Mouse (Mus musculus) limb, embryonic 11.5 days (tissue): ENCODE measurements around the gene Nfkbil1. TPM values are rescaled to one million over a fixed set of nuclear protein-coding genes. Genes with fewer than 3 reads are reported as not detected.

Experiments
- ATAC-seq: fragments of 200-750 bp; cut with Nextera tagmentation; 2 replicates; pipeline ENCODE4 v1.8.0; 2017; ENCODE audit warnings: low read depth; ENCODE audit not compliant: insufficient number of reproducible peaks, low FRiP score, low TSS enrichment
- DNase-seq: peaks from one replicate; pipeline ENCODE4 v3.0.0-alpha.2; 2015; ENCODE audit warnings: low spot score
- H3K27ac ChIP-seq: fragments of 300-500 bp; sonication (generic); replicated peaks from 2 replicates; pipeline ENCODE4 v1.5.1; 2014; ENCODE audit warnings: low read depth, mild to moderate bottlenecking, low read length
- H3K27me3 ChIP-seq: fragments of 300-500 bp; sonication (generic); 2 replicates; pipeline ENCODE4 v1.6.1; 2014; ENCODE audit warnings: mild to moderate bottlenecking, low read length, mixed read lengths; ENCODE audit not compliant: control insufficient read depth, insufficient read depth
- H3K36me3 ChIP-seq: fragments of 300-500 bp; sonication (generic); 2 replicates; pipeline ENCODE4 v1.6.1; 2014; ENCODE audit warnings: mild to moderate bottlenecking, low read length, moderate library complexity, mixed read lengths; ENCODE audit not compliant: control insufficient read depth, insufficient read depth
- H3K4me1 ChIP-seq: fragments of 300-500 bp; sonication (generic); 2 replicates; pipeline ENCODE4 v1.6.1; 2014; ENCODE audit warnings: low read length, mixed read lengths; ENCODE audit not compliant: control insufficient read depth, insufficient read depth
- H3K4me2 ChIP-seq: fragments of 300-500 bp; sonication (generic); 2 replicates; pipeline ENCODE4 v1.6.1; 2014; ENCODE audit warnings: low read depth, mild to moderate bottlenecking, moderate library complexity; ENCODE audit not compliant: severe bottlenecking
- H3K4me3 ChIP-seq: fragments of 300-500 bp; sonication (generic); 2 replicates; pipeline ENCODE4 v1.5.1; 2014; ENCODE audit warnings: low read depth, low read length
- H3K9ac ChIP-seq: fragments of 300-500 bp; sonication (generic); 2 replicates; pipeline ENCODE4 v1.6.1; 2014; ENCODE audit warnings: mild to moderate bottlenecking, low read length
- H3K9me3 ChIP-seq: fragments of 300-500 bp; sonication (generic); 2 replicates; pipeline ENCODE4 v1.6.1; 2016; ENCODE audit warnings: low read length; ENCODE audit not compliant: control insufficient read depth
- WGBS: fragments of 180-500 bp; shearing (Covaris S2); extraction: QIAGEN DNeasy Blood & Tissue Kit; methylation state at CpG from one replicate; pipeline ENCODE4 v1.1.7; 2014; 5-methylcytosine and 5-hydroxymethylcytosine counted together
- polyA plus RNA-seq: library from polyadenylated mRNA; unstranded; fragments of >200 nt; fragmentation: Nextera tagmentation; extraction: Ambion mirVana; gene quantifications from 2 replicates; pipeline ENCODE4 v1.2.1, GENCODE M21; 2014

Gene Nfkbil1
- polyA plus RNA-seq, 1 experiment from 2014 or later = 4.0 TPM

DNA sequence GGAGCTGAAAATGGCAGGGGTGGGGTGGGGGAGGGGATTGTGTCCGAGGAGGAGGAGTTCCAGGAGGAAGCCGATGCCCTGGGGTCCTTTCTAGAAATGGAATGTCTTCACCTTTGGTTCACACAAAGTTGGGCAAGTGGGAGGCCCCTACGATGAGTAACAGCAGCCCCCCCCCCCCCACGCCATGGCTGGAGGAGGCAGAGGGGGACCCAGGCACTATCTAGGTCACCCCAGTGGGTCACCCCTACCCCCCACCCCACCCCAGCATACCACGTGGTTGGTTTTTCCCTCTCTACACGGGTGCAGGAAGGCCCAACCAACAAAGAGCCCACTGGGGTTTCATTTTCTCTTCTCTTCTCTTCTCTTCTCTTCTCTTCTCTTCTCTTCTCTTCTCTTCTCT lies 38.5 kb downstream of the Nfkbil1 start:
- DNase-seq = no peak
- no peaks in the 10 kb centered on the region for H3K9me3 ChIP-seq
- 33% methylated on average over 5 of the region's 6 CpGs for WGBS
- no peak overlapping the region for H3K9ac ChIP-seq
- H3K36me3 ChIP-seq = no peaks in the 10 kb centered on the region
- H3K27me3 ChIP-seq = peaks cover 38% of the 10 kb centered on the region
- no peak for ATAC-seq
- peaks cover 6% of the 10 kb centered on the region; the same call in 1 of the 2 replicates for H3K4me1 ChIP-seq
- no peak overlapping the region for H3K4me3 ChIP-seq
- no peak overlapping the region for H3K4me2 ChIP-seq
- no peak overlapping the region for H3K27ac ChIP-seq

DNA sequence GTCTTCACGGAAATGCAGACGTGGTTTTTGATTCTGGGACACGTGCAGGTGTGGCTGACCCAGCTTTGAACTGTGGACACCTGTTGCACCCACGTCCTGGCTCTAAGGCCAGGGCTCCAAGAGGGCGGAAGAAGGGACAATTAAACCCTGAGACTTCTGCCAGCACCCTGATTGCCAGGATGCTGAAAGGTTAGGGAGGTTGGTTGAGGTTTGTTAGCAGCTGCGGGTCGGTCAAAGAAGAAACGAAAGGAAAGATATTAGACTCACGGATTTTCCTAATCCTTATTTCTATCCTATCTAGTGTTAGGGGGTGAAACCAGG lies 39.3 kb downstream of the Nfkbil1 start:
- Histone ChIP-seq H3K27ac (no peak overlapping the region), H3K36me3 (no peaks in the 10 kb centered on the region), H3K27me3 (peaks cover 34% of the 10 kb centered on the region), H3K4me3 (peak overlapping the region; percentile 34), H3K4me2 (peak overlapping the region; percentile 67; the same call in 1 of the 2 replicates), H3K9ac (no peak overlapping the region), H3K9me3 (no peaks in the 10 kb centered on the region), H3K4me1 (peaks cover 6% of the 10 kb centered on the region; the same call in 1 of the 2 replicates)
- 33% methylated on average over 9 of the region's 9 CpGs for WGBS
- ATAC-seq (no peak), DNase-seq (no peak)

DNA sequence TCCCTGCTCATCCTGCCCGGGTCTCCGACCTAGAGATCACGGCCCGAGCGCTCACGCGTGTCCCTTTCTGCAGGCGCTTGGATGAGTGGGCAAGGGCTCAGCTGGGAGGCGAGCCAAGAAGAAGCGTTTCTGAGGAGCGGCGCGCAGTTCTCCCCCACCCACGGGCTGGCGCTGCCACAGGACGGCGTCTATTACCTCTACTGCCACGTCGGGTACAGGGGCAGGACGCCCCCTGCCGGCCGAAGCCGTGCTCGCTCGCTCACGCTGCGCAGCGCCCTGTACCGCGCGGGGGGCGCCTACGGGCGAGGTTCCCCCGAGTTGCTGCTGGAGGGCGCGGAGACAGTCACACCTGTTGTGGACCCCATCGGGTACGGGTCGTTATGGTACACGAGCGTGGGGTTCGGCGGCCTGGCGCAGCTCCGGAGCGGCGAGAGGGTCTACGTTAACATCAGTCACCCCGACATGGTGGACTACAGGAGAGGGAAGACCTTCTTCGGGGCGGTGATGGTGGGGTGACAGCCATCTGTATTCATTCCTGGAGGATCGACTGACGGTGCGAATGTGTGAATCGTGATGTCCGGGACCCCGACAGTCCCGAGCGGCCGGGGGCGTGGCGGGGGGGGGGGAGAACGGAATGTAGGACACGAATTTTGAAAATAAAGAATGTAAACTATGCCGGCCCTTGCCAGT lies 39.8 kb downstream of the Nfkbil1 start:
- WGBS = 2% methylated on average over 66 of the region's 66 CpGs
- ATAC-seq (peak; percentile 81), DNase-seq (peak; percentile 84)
- H3K36me3 ChIP-seq = no peaks in the 10 kb centered on the region
- H3K4me1 ChIP-seq = peaks cover 6% of the 10 kb centered on the region; the same call in 1 of the 2 replicates
- no peaks in the 10 kb centered on the region for H3K9me3 ChIP-seq
- peak overlapping the region; percentile 34 for H3K4me3 ChIP-seq
- peaks cover 33% of the 10 kb centered on the region for H3K27me3 ChIP-seq
- no peak overlapping the region for H3K27ac ChIP-seq
- H3K4me2 ChIP-seq = peak overlapping the region; percentile 67
- H3K9ac ChIP-seq = peak overlapping the region; percentile 47; the same call in 1 of the 2 replicates

DNA sequence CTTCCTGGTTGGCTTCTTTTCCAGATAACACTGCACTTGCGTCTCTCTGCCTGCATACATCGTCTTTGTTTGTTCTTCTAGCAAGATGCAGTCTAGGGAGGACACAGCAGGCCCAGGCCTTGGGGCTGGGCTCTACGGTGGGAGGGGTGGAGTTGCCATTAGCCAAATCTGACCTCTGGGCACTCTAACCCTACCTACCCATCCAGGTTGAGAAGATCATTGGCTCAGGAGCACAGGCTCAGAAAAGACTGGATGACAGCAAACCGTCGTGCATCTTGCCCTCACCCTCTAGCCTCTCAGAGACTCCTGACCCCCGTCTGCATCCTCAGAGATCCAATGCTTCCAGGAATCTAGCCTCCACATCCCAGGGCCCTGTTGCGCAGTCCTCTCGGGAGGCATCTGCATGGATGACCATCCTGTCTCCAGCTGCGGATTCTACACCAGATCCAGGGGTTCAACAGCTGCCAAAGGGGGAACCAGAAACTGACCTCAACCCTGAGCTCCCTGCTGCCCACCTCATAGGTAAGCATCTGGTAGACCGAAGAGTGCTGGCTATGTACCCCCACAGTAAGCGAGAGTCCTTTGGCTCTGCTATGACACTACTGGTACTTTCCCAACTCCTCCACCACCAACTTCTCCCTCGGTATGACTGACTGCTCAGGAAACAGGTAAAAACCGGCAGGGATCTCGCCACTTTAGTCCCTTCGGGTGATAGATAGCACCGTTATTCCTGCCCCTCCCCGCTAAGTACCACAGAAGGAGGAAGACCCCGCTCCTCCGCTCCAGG lies 40.6 kb downstream of the Nfkbil1 start:
- ATAC-seq (no peak), DNase-seq (no peak)
- peak overlapping the region; percentile 67 for H3K4me2 ChIP-seq
- no peaks in the 10 kb centered on the region for H3K36me3 ChIP-seq
- peak overlapping the region; percentile 47; the same call in 1 of the 2 replicates for H3K9ac ChIP-seq
- H3K4me3 ChIP-seq = peak overlapping the region; percentile 34
- H3K27me3 ChIP-seq = peaks cover 30% of the 10 kb centered on the region
- H3K4me1 ChIP-seq = peaks cover 6% of the 10 kb centered on the region; the same call in 1 of the 2 replicates
- H3K27ac ChIP-seq = no peak overlapping the region
- H3K9me3 ChIP-seq = no peaks in the 10 kb centered on the region
- 41% methylated on average over 19 of the region's 19 CpGs for WGBS

DNA sequence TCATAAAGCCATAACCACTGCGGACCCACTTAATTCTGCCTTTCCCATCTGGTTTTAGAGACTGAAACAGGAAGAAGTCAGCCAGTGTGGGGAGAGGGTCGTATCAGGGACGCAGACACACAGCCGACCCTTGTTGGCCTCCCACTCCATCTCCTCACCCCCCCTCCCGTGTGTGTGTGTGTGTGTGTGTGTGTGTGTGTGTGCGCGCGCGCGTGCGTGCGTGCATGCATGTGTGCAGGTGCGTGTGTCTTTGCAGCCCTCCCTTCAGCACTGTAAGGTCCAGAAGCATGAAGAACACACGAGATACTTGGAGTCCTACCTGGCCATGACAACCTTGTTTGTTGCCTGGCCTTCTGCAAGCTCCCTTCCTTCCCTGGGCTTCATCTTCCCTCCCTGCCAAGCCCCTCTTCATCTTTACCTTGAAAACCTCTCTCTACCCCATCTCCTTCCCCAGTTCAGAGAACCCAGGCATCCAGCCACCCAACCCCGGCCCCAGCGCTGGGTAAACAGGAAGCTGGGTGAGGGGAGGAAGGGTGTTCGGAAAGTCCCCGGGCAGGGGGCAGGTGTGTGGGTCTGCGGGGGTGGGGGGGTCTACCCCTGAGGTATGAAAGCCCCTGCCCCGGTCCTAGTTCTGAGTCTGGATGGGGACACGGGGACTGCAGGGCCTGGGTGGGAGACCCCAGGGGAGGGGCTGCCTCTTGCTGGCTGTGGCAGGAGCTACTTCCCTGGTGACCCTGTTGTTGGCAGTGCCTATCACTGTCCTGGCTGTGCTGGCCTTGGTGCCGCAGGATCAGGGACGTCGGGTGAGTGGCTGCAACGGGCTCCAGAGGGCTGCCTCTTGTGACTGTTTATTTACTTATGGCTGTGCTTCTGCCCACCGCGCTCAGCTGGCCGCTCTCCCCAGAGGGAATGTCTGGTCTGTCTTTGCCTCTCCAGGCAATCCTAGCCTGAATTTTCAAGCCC lies 41.4 kb downstream of the Nfkbil1 start, which contains the start of gene Ltb:
Gene Ltb (plus strand): TSS at position 559 of the 963 bp plus-strand sequence.
- Histone ChIP-seq H3K4me3 (peak within 1 kb of the TSS; percentile 34; the same call in 1 of the 2 replicates), H3K9me3 (no peaks in the 10 kb centered on the region), H3K9ac (no peak within 1 kb of the TSS), H3K27ac (no peak within 1 kb of the TSS), H3K4me1 (peaks cover 6% of the 10 kb centered on the region; the same call in 1 of the 2 replicates), H3K36me3 (no peaks in the 10 kb centered on the region), H3K4me2 (no peak within 1 kb of the TSS), H3K27me3 (peaks cover 30% of the 10 kb centered on the region)
- 63% methylated on average over 28 of the region's 28 CpGs for WGBS
- no peak for DNase-seq
- ATAC-seq = no peak

DNA sequence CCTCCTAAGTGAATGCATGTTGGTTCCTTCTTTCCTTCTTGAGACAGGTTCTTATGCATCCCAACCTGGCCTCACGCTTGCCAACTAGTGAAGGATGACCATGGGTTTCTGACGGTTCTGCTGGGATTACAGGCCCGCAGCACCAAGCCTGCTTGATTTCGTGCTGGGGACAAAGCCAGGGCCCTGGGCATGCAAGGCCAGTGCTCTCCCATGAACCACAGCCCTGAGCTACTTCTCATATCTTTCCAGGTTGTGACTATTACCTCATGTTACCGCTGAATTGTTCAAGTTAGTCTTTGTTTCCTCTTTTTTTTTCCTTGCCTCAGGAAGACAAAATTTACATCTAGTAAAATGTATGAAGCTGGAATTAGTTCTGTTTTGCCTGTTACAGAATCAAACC lies 42.7 kb downstream of the Nfkbil1 start:
- ATAC-seq (no peak), DNase-seq (no peak)
- Histone ChIP-seq H3K4me1 (peaks cover 4% of the 10 kb centered on the region; the same call in 1 of the 2 replicates), H3K9ac (no peak overlapping the region), H3K27ac (no peak overlapping the region), H3K4me2 (no peak overlapping the region), H3K27me3 (peaks cover 30% of the 10 kb centered on the region), H3K9me3 (no peaks in the 10 kb centered on the region), H3K36me3 (no peaks in the 10 kb centered on the region), H3K4me3 (no peak overlapping the region)
- 86% methylated on average over 5 of the region's 5 CpGs for WGBS

DNA sequence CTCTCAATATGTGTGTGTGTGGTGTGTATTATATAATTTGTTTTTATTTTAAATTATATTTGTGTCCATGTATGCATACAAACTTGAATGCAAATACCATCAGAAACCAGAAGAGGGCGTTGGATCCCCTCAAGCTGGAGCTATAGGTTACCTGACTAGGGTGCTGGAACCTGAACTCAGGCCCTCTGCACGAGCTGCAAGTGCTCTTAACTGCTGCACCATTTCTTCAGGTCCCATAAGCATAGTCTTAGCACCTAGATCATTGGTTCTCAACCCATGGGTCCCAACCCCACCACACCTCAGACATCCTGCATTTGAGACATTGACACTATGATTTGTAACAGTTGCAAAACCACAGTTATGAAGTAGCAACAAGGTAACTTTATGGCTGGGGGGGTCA lies 43.9 kb downstream of the Nfkbil1 start:
- H3K9ac ChIP-seq = no peak overlapping the region
- peaks cover 27% of the 10 kb centered on the region for H3K27me3 ChIP-seq
- ATAC-seq = no peak
- H3K4me2 ChIP-seq = no peak overlapping the region
- no peaks in the 10 kb centered on the region for H3K9me3 ChIP-seq
- peaks cover 4% of the 10 kb centered on the region for H3K4me1 ChIP-seq
- H3K36me3 ChIP-seq = no peaks in the 10 kb centered on the region
- 61% methylated on average over 2 of the region's 2 CpGs for WGBS
- no peak overlapping the region for H3K27ac ChIP-seq
- no peak overlapping the region for H3K4me3 ChIP-seq
- no peak for DNase-seq

DNA sequence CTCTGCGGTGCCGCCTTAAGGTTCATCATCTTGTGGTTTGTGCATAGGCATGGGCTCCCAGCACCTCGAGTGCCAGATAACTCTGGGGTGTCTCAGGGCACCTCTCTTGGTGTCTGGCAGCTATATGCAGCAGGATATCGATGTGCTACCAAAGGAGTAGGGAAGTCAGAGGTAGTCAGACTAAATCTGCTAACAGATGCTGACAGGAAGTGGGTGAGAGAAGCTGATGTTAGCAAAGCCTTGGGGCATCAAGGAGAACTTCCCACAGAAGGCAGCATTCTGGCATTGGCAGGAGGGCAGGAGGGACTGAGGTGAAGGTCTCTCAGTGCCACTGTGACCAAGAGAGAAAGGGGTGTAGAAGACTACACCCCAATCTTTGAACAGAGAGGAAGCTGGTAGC lies 45.5 kb downstream of the Nfkbil1 start:
- Histone ChIP-seq H3K9me3 (no peaks in the 10 kb centered on the region), H3K9ac (no peak overlapping the region), H3K36me3 (no peaks in the 10 kb centered on the region), H3K4me2 (no peak overlapping the region), H3K4me1 (peaks cover 2% of the 10 kb centered on the region), H3K27ac (no peak overlapping the region), H3K27me3 (peaks cover 11% of the 10 kb centered on the region), H3K4me3 (no peak overlapping the region)
- ATAC-seq (no peak), DNase-seq (no peak)
- WGBS = 75% methylated on average over 4 of the region's 4 CpGs
